Mouse (Mus musculus) liver, embryonic 14.5 days (tissue): Measurements from ENCODE around the gene Gmds. TPM values are rescaled to one million over a fixed set of nuclear protein-coding genes. Genes with fewer than 3 reads are reported as not detected.

Source experiments
- ATAC-seq: fragments of 200-750 bp; cut with Nextera tagmentation; 2 replicates; pipeline ENCODE4 v1.8.0; 2017; ENCODE audit warnings: moderate number of reproducible peaks, mild to moderate bottlenecking, moderate library complexity; ENCODE audit not compliant: insufficient read depth
- DNase-seq, 3 experiments: peaks; one replicate each; pipeline ENCODE4 v3.0.0-alpha.2; 2012 to 2013; ENCODE audit warnings: low read depth in 3 of 3, low spot score in 3 of 3
- H3K27ac ChIP-seq: fragments of 300-500 bp; sonication (generic); 2 replicates; pipeline ENCODE4 v1.5.1; 2014; ENCODE audit warnings: moderate library complexity, mild to moderate bottlenecking, control low read depth, inconsistent platforms
- H3K27me3 ChIP-seq: fragments of 300-500 bp; sonication (generic); 2 replicates; pipeline ENCODE4 v1.6.1; 2014; ENCODE audit warnings: mild to moderate bottlenecking, low read length, moderate library complexity; ENCODE audit not compliant: control insufficient read depth, insufficient read depth
- H3K36me3 ChIP-seq: fragments of 300-500 bp; sonication (generic); replicated peaks from 2 replicates; pipeline ENCODE4 v1.6.1; 2014; ENCODE audit warnings: low read depth; ENCODE audit not compliant: control insufficient read depth, insufficient read depth
- H3K4me1 ChIP-seq, 2 experiments: fragments of 200-500 bp in 1 of 2; fragments of 300-500 bp in 1 of 2; sonication (generic) in 1 of 2; replicated peaks; 2 replicates each; pipeline ENCODE4 v1.6.1; 2012 to 2014; ENCODE audit warnings: antibody characterized with exemption in 1 of 2, inconsistent platforms in 1 of 2, low read length in 1 of 2; ENCODE audit not compliant: control insufficient read depth in 2 of 2, insufficient read depth in 2 of 2
- H3K4me2 ChIP-seq: fragments of 300-500 bp; sonication (generic); 2 replicates; pipeline ENCODE4 v1.6.1; 2014; ENCODE audit warnings: low read depth, mild to moderate bottlenecking, control low read depth, moderate library complexity
- H3K4me3 ChIP-seq, 2 experiments: fragments of 200-500 bp in 1 of 2; fragments of 300-500 bp in 1 of 2; sonication (generic) in 1 of 2; 2 replicates each; pipeline ENCODE4 v1.5.1; 2012 to 2014; ENCODE audit warnings: low read depth in 2 of 2, low read length in 2 of 2, mild to moderate bottlenecking in 2 of 2, control low read depth in 1 of 2, inconsistent platforms in 1 of 2, moderate library complexity in 1 of 2; ENCODE audit not compliant: insufficient read depth in 1 of 2
- H3K9ac ChIP-seq: fragments of 300-500 bp; sonication (generic); replicated peaks from 2 replicates; pipeline ENCODE4 v1.6.1; 2014; ENCODE audit warnings: mild to moderate bottlenecking, control low read depth, moderate library complexity
- H3K9me3 ChIP-seq: fragments of 300-500 bp; sonication (generic); 2 replicates; pipeline ENCODE4 v1.6.1; 2016; ENCODE audit warnings: low read length, mixed read lengths; ENCODE audit not compliant: control insufficient read depth
- CTCF ChIP-seq: IDR thresholded peaks from 2 replicates; pipeline ENCODE4 v1.5.1; 2016; ENCODE audit warnings: antibody characterized with exemption, low read depth, control low read depth
- EP300 ChIP-seq: IDR thresholded peaks from 2 replicates; pipeline ENCODE4 v1.6.1; 2016; ENCODE audit warnings: antibody characterized with exemption, low read depth
- WGBS: fragments of 180-500 bp; shearing (Covaris S2); extraction: QIAGEN DNeasy Blood & Tissue Kit; methylation state at CpG from one replicate; pipeline ENCODE4 v1.1.7; 2014; ENCODE audit not compliant: insufficient replicate concordance; 5-methylcytosine and 5-hydroxymethylcytosine counted together
- polyA plus RNA-seq, 2 experiments: library from polyadenylated mRNA; depleted of rRNA in 1 of 2; stranded (reverse) in 1 of 2; unstranded in 1 of 2; fragments of >200 nt; fragmentation: Nextera tagmentation in 1 of 2; extraction: Ambion mirVana in 1 of 2; gene quantifications; 2 replicates each; pipeline versions ENCODE4 v1.2.1 to v1.2.3; 2012 to 2014

The Gmds gene
- polyA plus RNA-seq, 2 experiments = 3.7 to 7.4 TPM

GRCm38 (mm10) chr13:32040822-32041221 is 297.7 kb downstream of the Gmds start:
- Histone ChIP-seq H3K9me3 (no peaks in the 10 kb centered on the region), H3K36me3 (no peaks in the 10 kb centered on the region), H3K4me3 (no peak overlapping the region), H3K27ac (no peak overlapping the region), H3K4me1 (no peaks in the 10 kb centered on the region), H3K4me2 (no peak overlapping the region), H3K27me3 (no peaks in the 10 kb centered on the region), H3K9ac (no peak overlapping the region)
- DNase-seq = peak in 2 of 3 experiments; percentile 4 to 9
- no peak for TF ChIP-seq EP300
- TF ChIP-seq CTCF = no peak
- whole genome bisulfite sequencing = 32% methylated on average over 1 of the region's 1 CpGs
- no peak for ATAC-seq

GRCm38 (mm10) chr13:32036902-32037301 is 301.6 kb downstream of the Gmds start:
- TF ChIP-seq EP300 (no peak), CTCF (no peak)
- Histone ChIP-seq H3K4me1 (no peaks in the 10 kb centered on the region), H3K4me2 (no peak overlapping the region), H3K27ac (no peak overlapping the region), H3K36me3 (no peaks in the 10 kb centered on the region), H3K9me3 (no peaks in the 10 kb centered on the region), H3K27me3 (no peaks in the 10 kb centered on the region), H3K4me3 (no peak overlapping the region), H3K9ac (no peak overlapping the region)
- ATAC-seq (no peak), DNase-seq (no peak)
- WGBS = 79% methylated on average over 5 of the region's 5 CpGs

GRCm38 (mm10) chr13:32034799-32035448 is 303.6 kb downstream of the Gmds start:
- Histone ChIP-seq H3K9ac (no peak overlapping the region), H3K27ac (no peak overlapping the region), H3K27me3 (no peaks in the 10 kb centered on the region), H3K4me2 (no peak overlapping the region), H3K36me3 (no peaks in the 10 kb centered on the region), H3K4me3 (no peak overlapping the region), H3K4me1 (no peaks in the 10 kb centered on the region), H3K9me3 (no peaks in the 10 kb centered on the region)
- DNase-seq (no peak), ATAC-seq (no peak)
- WGBS = 76% methylated on average over 6 of the region's 6 CpGs
- TF ChIP-seq EP300 = no peak
- no peak for TF ChIP-seq CTCF

- no peak overlapping the region for H3K4me3 ChIP-seq
- H3K9ac ChIP-seq = no peak overlapping the region
- H3K9me3 ChIP-seq = no peaks in the 10 kb centered on the region
- no peaks in the 10 kb centered on the region for H3K27me3 ChIP-seq
- H3K4me1 ChIP-seq = no peaks in the 10 kb centered on the region
- no peaks in the 10 kb centered on the region for H3K36me3 ChIP-seq
- TF ChIP-seq EP300 (no peak), CTCF (no peak)
- 72% methylated on average over 8 of the region's 8 CpGs for WGBS
- no peak overlapping the region for H3K27ac ChIP-seq
- no peak for DNase-seq
- no peak overlapping the region for H3K4me2 ChIP-seq
- ATAC-seq = no peak
Observed at GRCm38 (mm10) chr13:32034139-32034538, 304.4 kb downstream of the Gmds start.

GRCm38 (mm10) chr13:32026226-32026975 is 312.1 kb downstream of the Gmds start:
- Histone ChIP-seq H3K36me3 (no peaks in the 10 kb centered on the region), H3K4me3 (no peak overlapping the region), H3K4me1 (no peaks in the 10 kb centered on the region), H3K4me2 (no peak overlapping the region), H3K9ac (no peak overlapping the region), H3K9me3 (no peaks in the 10 kb centered on the region), H3K27me3 (no peaks in the 10 kb centered on the region), H3K27ac (no peak overlapping the region)
- 61% methylated on average over 6 of the region's 6 CpGs for WGBS
- TF ChIP-seq EP300 (no peak), CTCF (no peak)
- no peak for ATAC-seq
- DNase-seq = no peak
